Mouse (Mus musculus): ENCODE measurements around the gene Rxfp1.
A peak's percentile ranks its signal among the peaks of the same experiment; 100 is the strongest.

Rxfp1 gene

DNA sequence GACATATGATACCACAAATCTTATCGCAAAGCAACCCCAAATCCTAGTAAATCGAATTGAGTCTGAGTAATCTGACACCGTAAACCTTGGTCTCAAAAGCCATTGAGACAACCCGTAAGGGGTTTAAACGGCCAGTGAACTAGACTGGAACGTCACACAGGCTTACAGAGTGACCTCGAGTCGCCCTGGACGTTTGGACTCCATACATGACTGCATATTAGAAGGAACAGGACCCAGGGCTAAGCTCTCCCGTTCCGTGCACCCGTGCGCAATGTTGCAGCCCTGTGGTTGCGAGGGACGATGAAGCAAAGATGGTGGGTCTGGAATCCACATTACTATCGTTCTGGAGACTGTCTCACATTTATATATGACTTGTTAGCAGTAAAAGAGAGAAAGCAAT lies 65.5 kb downstream of the Rxfp1 start:
- DNase-seq (ENCODE audit: low spot score) = no peak

GRCm38 (mm10) chr3:79670556-79670955 lies 67.1 kb downstream of the Rxfp1 start:
- DNase-seq (ENCODE audit: low spot score) = no peak

- DNase-seq (ENCODE audit: low spot score) = peak; percentile 42
These were observed 72.8 kb downstream of the Rxfp1 start for GRCm38 (mm10) chr3:79664787-79665408.

DNA sequence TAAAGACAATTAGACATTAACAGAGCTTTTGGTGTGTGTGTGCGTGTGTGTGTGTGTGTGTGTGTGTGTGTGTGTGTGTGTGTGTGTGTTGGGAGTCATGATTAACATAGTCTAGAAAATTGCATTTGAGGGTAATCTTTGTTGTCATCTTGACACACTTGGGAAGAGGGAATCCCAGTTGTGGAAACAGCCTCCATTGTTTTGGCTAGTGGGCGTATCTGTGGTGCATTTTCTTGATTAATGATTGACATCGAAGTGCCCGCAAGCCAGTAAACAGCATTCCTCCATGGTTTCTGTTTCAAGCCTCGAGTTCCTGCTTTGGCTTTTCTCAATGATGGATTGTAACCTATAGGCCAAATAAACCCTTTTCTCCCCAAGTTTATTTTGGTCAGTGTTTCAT lies 81.0 kb downstream of the Rxfp1 start:
- DNase-seq (ENCODE audit: low spot score) = no peak

GRCm38 (mm10) chr3:79652129-79652528 lies 85.6 kb downstream of the Rxfp1 start:
- no peak for DNase-seq (ENCODE audit: low spot score)

GRCm38 (mm10) chr3:79629416-79629730 lies 108.3 kb downstream of the Rxfp1 start, which contains the start of gene Etfdh:
Gene Etfdh (minus strand): TSS chr3:79629500.
- DNase-seq (ENCODE audit: low spot score) = peak; percentile 30

GRCm38 (mm10) chr3:79628561-79629415 lies 108.9 kb downstream of the Rxfp1 start, which contains the start of gene 4930579G24Rik:
Gene 4930579G24Rik (plus strand): TSS chr3:79629079.
- peak; percentile 81 for DNase-seq (ENCODE audit: low spot score)

DNA sequence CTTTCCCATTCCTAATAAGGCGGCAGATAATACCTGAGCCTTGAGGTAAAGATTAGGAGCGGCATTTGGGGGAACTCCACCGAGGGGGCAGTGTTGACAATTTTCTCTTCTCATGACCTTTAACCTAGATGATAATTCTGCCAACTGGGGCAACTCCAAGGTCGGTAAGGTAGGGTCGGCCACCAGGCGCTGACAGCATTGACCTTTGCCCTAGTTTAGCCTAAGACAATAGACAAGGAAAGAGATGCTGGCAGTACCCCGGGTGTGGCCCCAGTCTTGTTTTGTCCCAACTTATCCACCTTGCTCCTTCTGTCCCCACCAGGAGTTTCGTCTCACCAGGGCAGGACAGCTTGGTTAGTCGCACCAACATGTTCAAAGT lies 109.5 kb downstream of the Rxfp1 start:
- DNase-seq (ENCODE audit: low spot score) = no peak

- DNase-seq (ENCODE audit: low spot score) = no peak
These were observed 110.0 kb downstream of the Rxfp1 start for GRCm38 (mm10) chr3:79627484-79628181.

DNA sequence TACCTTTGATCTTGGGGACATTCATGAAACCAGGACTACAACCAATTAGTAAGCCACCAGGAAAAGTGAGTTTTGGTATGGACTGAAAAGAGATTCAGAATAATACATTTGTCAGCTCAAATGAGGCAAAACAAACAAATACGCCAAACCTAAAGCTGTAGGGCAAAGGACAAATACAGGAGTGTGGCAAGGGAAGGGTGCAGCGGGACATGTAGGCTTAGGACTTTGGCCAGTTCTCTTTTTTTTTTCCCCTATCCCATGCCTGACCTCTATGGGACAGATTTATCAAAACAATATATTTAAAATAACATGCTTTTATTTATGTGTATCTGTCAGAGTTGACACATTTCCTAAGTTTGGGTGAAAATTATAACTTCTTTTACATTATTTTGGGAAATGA lies 127.8 kb downstream of the Rxfp1 start:
- no peak for DNase-seq (ENCODE audit: low spot score)

GRCm38 (mm10) chr3:79595468-79595867 lies 142.2 kb downstream of the Rxfp1 start:
- no peak for DNase-seq (ENCODE audit: low spot score)

GRCm38 (mm10) chr3:79591793-79592471 lies 145.7 kb downstream of the Rxfp1 start:
- DNase-seq (ENCODE audit: low spot score) = no peak
